Mouse (Mus musculus): Measurements from ENCODE around the gene Spns2.

Spns2 gene

GRCm38 (mm10) chr11:72489881-72490301 is at the start of gene Spns2:
Spns2 (minus strand) TSS chr11:72489904.
- DNase-seq (ENCODE audit: low spot score in 2 of 2): peak; percentile 94 to 95

DNA sequence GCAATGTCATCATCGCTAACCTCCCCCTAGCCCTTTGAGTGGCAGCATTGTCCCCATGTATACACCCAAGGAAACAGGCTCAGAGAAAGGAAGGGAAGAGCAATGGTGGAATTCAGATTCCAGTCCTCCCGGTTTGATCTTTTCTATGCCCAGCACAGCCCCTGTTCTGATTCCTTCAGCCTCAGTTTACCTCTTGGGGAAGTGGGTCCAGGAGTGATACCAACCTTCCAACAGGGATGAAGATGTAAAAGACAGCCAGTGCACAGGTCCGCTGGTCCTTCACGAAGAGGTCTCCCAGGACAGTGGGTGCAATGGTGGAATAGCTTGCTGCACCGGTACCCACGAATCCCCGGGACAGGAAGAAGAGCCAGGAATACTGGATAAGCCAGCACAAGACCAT is 49.1 kb upstream of the Spns2 start:
- no peak for DNase-seq (ENCODE audit: low spot score in 2 of 2)

DNA sequence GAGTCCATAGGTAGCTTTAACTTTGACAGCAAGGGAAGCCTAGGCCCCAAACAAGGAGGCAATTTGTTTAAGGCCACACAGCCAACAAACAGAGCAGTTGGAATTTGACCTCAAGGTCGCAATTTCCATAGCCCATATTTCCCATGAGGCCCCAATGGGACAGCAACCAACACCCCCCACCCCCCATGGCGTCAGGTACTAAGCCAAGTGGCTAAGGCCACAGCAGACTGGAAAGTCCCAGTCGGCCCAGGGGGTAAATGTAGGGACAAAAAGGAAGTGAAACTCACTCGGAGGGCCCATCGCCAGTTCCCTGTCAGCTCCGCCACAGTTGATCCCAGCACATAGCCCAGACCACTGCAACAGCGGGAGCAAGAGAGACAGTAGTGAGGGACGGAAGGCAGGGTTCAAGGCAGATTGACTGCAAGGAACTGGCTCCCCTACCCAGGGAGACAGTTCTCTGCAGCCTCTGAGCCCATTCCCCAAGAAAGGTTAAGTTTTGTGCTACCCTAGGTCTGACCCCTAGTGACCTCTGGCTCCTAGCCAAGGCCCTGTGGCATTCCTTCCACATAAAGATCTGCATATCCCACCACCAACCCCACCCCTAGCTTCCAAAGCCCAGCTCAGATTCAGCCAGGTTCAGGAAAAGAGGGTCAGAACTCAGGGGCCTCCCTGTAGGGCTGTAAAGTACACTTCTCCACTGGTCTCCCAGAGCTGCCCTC is 48.5 kb upstream of the Spns2 start:
- peak; percentile 78 to 82 for DNase-seq (ENCODE audit: low spot score in 2 of 2)

GRCm38 (mm10) chr11:72537503-72537902 is 47.8 kb upstream of the Spns2 start:
- DNase-seq (ENCODE audit: low spot score in 2 of 2): no peak

DNA sequence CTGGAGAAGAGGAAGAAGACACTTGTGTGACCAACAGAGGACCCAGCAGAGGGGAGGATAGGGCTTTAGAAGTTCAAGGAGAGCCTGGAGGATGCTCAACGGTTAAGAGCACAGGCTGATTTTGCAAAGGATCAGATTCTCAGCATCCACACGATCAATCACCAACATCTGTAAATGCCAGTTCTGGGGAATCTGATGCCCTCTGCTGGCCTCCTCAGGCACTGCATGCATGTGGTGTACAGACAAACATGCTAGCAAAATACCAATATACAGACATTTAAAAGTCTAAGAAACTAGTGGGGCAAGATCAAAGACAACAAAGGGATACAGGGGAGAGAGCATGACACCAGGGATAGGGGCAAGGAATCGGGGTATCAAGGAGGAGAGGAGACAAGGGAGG is 45.8 kb upstream of the Spns2 start:
- peak in 1 of 2 experiments; percentile 40 for DNase-seq (ENCODE audit: low spot score in 2 of 2)

GRCm38 (mm10) chr11:72532890-72533289 is 43.2 kb upstream of the Spns2 start:
- no peak for DNase-seq (ENCODE audit: low spot score in 2 of 2)

DNA sequence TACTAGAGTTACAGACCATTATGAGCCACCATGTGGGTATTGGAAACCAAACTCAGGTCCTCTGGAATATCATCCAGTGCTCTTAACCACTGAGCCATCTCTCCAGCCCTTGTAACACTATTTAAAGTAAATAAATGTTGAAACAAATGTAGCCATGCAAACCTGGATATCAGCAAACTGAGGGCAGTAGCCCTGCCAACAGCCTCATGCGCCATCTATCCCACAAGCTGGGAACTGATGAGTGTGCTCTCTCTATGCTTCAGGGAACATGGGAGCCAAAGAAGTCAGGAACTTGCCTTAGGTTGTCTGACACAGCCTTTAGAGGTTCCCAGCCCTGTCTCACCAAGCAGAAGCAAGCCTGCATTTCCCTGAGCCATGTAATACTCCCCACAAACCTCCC is 41.9 kb upstream of the Spns2 start:
- DNase-seq (ENCODE audit: low spot score in 2 of 2): no peak

DNA sequence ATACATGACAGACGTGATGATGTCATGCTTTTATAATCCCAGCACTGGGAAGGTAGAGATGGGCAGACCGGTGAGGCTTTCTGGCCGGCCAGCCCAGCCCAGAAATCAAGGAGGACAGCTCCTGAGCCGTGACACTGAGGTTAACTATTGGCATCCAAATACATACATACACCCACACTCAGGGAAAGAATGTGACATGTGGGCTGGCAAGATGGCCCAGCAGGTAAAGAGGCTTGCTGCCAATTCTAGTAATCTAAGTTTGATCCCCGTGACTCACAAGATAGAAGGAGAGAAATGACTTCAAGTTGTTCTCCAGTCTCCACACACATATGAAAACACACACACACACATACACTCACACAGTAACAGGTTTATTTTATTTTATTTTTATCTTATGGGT is 41.4 kb upstream of the Spns2 start:
- DNase-seq (ENCODE audit: low spot score in 2 of 2): no peak

GRCm38 (mm10) chr11:72526190-72526589 is 36.5 kb upstream of the Spns2 start:
- DNase-seq (ENCODE audit: low spot score in 2 of 2): no peak

DNA sequence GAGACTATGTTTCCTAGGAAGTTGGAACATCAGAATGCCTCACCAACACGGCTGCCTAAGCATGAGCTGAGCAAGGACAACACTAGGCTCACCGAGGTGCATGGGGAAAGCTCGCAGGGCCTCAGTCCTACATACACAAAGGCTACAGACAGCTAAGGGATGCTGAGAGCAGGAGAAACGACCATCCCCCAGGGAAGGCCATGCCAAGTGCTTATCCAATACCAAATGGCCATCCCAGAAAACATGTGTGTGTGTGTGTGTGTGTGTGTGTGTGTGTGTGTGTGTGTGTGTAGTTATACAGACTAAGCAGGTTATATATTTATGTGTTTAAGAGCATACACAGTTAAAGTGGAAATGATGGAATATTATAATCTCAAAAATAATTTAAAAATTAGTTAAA is 34.0 kb upstream of the Spns2 start:
- no peak for DNase-seq (ENCODE audit: low spot score in 2 of 2)

DNA sequence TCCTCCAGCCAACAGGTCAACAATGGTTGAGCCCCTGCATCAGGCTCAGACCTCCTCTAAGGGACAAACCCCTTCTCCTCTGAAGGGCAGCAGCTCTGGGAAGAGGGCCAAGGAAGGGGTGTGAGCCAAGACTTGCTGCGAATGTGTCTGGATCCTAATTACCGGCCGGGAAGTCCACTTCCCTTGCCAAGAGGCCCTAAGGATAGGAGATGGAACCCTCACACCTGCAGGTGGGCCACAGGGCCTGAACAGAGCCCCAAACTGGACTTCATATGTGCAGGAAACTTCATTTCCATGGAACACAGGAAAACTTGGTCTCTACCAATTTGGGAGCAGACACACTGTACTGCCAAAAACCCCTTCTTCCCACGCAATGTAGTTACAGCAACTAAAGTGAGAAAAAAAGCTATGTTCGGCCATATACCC is 32.9 kb upstream of the Spns2 start:
- no peak for DNase-seq (ENCODE audit: low spot score in 2 of 2)

DNA sequence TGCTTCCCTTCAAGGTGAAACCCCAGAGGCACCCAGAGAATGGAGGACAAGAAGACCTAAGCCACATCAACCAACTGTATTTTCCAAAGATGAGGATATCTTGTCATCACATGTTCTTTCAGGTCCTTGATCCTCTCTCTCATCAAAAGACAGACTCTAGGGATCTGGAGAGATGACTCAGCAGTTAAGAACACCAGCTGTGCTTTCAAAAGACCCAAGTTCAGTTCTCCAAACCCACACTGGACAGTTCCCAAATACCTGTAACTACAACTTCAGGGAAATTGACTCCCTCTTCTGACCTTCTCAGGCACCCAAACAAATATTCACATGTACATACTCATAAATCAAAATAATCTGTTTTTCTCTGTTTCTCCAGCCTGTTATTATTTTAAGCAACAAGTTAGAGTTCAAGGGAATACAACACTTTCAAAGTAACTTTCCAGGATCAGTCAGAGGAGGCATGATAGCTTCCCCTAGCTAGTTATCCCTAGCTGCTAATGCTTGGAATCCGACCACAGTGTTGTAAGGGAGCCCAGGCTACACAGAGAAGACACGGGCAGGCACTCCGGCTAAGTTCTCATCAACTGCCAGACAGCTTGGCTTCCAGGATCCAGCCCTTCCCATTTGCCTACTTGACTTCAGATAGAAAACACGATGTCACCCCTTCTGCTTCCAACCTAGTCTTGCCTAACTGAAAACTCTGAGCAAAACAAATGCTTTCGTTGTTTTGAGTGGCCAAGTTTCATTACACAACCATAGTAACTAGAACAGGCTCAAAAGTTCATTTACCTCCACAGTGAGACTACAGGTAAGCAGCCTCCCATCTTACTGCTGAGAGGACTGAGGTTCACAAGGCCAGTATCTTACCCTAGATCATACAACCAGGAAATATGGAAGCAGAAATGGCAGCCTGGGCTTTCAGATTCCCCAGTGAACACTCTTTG is 32.2 kb upstream of the Spns2 start:
- DNase-seq (ENCODE audit: low spot score in 2 of 2): no peak

- DNase-seq (ENCODE audit: low spot score in 2 of 2): no peak
Observed at GRCm38 (mm10) chr11:72519895-72520294, 30.2 kb upstream of the Spns2 start.

DNA sequence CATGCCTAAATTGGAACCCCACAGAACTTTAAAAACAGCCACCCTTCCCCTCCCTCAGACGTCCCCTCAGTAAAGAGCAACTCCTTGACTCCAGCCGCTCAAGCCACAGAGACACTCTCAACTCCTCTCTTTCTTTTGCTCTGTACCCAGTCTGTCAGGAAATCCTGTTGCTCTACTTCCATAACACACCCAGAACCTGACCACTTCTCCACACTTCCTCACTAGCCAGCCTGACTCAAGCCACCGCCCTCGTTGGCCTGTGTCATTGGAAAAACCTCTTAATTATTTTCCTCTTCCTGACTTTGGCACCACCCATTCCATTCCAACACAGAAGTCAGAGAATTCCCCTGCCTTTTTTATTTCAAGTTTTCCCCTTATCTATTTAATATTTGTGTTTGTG is 29.5 kb upstream of the Spns2 start:
- DNase-seq (ENCODE audit: low spot score in 2 of 2): no peak

DNA sequence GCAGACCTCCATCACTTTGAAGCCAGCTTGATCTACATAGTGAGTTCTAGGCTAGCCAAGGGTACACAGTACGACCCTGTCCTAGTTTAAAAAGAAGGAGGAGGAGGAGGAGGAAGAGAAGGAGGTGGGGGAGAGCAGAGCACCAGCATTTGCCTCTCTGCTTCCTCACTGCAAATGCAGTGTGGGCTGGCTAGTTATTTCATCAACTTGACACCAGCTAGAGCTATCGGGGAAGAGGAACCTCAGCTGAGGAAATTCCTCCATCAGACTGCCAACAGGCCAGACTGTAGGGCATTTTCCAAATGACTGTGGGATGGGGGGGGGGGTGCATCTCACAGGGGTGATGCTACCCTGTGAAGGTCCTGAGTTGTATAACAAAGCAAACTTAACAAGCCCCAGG is 28.7 kb upstream of the Spns2 start:
- no peak for DNase-seq (ENCODE audit: low spot score in 2 of 2)

- DNase-seq (ENCODE audit: low spot score in 2 of 2): no peak
Observed at GRCm38 (mm10) chr11:72514967-72515366, 25.3 kb upstream of the Spns2 start.

DNA sequence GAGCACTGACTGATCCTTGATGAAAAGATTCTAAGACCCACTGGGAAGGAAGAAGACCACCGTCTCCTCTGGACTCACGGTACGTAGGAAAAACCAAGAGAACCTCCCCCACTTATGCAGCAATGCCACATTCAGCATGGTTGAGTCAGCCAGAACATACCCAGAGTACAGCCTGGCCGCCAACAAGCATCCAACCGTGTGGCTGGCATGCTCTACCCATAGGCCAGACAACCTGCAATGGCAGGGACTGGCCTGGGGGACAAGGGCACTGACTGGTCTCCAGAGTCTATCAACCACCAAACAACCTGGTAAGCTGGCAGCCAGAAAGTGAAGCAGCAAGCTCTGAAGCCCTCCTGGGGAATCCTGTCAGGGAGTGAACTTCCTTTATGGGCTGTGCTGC is 18.9 kb upstream of the Spns2 start:
- DNase-seq (ENCODE audit: low spot score in 2 of 2): no peak

DNA sequence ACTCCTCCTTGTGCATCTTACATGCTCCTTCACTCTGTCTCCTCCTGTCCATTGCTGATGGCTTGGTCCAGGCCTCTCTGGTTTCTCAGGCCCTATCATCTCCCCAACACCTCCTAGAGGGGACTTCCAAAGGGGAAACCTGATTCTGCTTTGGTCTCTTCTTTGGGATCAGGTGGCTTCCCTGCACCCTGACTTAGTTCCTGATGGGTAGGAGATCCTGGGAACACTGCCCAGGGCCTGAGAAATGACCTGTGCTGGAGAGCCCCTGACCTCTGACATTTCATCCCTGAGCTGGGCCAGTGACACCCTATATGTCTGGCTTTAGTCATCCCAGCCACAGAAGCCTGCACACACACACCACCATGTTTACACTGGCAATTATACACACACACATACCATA is 17.9 kb upstream of the Spns2 start:
- no peak for DNase-seq (ENCODE audit: low spot score in 2 of 2)

GRCm38 (mm10) chr11:72504016-72504797 is 14.5 kb upstream of the Spns2 start:
- no peak for DNase-seq (ENCODE audit: low spot score in 2 of 2)

GRCm38 (mm10) chr11:72503501-72503921 is 13.8 kb upstream of the Spns2 start:
- DNase-seq (ENCODE audit: low spot score in 2 of 2): no peak

DNA sequence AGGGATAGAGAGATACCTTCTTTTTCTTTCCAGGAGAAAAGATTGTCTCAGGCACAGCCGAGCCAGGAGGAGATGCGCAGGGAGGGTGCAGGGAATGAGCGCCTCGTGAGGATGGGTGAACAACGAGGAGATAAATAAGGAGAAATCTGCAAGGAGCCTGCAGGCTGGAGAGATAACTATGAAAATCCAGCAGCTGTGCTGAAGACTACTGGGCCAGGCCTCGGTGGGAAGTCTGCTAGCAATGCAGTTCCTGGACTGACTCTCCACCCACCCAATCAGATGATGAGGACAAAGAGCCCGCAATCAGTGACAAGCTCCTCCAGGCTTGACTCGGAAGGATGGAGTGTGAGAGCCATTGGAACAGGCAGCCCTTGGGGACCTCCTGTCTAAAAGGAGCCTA is 12.5 kb upstream of the Spns2 start:
- no peak for DNase-seq (ENCODE audit: low spot score in 2 of 2)

GRCm38 (mm10) chr11:72501426-72502002 is 11.8 kb upstream of the Spns2 start:
- no peak for DNase-seq (ENCODE audit: low spot score in 2 of 2)

All from spleen, postnatal 36 days (tissue).